Mouse (Mus musculus) ES-E14 (cell line): ENCODE data around the gene Kdm5a.

Source experiments
- CHD2 ChIP-seq: IDR thresholded peaks from 2 replicates; pipeline ENCODE4 v1.6.1; 2014; ENCODE audit warnings: mild to moderate bottlenecking, low read depth, low read length, inconsistent platforms
- HCFC1 ChIP-seq: IDR thresholded peaks from 2 replicates; pipeline ENCODE4 v1.6.1; 2012; ENCODE audit warnings: low read length, inconsistent platforms, borderline replicate concordance; ENCODE audit not compliant: insufficient read depth
- MAFK ChIP-seq: IDR thresholded peaks from 2 replicates; pipeline ENCODE4 v1.6.1; 2014; ENCODE audit warnings: mild to moderate bottlenecking, low read depth, low read length, inconsistent platforms; ENCODE audit not compliant: insufficient read depth
- ZC3H11A ChIP-seq: IDR thresholded peaks from 2 replicates; pipeline ENCODE4 v1.6.1; 2012; ENCODE audit warnings: low read depth, mild to moderate bottlenecking, inconsistent platforms, low read length, borderline replicate concordance

DNA sequence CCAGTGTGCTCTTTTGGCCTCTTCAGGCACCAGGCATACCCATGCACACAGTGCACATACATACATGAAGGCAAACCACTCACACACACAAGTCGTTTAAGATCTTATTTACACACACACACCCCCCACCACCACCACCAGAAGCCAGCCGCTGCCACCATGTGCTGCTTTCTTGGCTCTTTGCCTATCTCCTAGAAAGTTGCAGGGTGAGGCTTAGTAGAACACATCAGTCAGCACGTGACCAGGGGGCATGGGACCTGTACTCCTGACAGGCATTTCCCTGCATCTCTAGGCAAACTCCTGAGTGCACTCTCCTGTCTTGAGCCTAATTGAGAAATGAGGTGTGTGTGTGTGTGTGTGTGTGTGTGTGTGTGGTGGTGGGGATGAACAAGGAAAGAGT, 121.1 kb downstream of the Kdm5a start:
- TF ChIP-seq ZC3H11A = no peak
- TF ChIP-seq MAFK = no peak
- TF ChIP-seq CHD2 = no peak
- no peak for TF ChIP-seq HCFC1
